Comparison of ENCODE assay signal across 25 mouse cellular contexts in the genomic region with DNA sequence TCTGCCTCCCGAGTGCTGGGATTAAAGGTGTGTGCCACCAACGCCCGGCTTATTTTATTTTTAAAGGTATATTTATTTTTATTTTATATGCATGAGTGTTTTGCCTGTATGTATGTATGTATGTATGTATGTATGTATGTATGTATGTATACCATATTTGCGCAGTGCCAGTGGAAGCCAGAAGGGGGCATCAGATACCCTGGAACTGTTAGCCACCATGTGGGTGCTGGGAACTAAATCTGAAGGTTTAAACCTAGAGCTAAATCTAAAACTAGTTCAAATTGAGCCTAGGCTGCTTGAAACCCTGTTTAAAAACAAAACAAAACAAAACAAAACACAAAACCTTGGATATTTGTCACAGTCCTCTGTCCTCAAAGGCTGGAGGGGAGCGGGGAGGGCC. TPM values are rescaled to one million over a fixed set of nuclear protein-coding genes. Genes with fewer than 3 reads are reported as not detected.
DNase-seq lines count a peak whose midpoint lies in the region; ATAC-seq and TF ChIP-seq lines count a peak whose summit lies in the region.
"Had no signal": no experiment of that assay in that cellular context is flagged by ENCODE, and none has a peak within 500 bp of the region (broad histone marks: within the 10 kb centered on the region; RNA-seq: fewer than 3 reads in every experiment).

No protein-coding gene starts in this region.

- TF ChIP-seq EP300 in lung, postnatal 0 days (IDR thresholded peaks at IDR 0.05) = no peak
- TF ChIP-seq EP300 in MEL (IDR thresholded peaks at IDR 0.05; ENCODE audit: low read depth in 1 of 2, low read length in 2 of 2) = no peak

- no peak overlapping the region for H3K4me2 ChIP-seq in hindbrain, postnatal 0 days (ENCODE audit: low read depth, low read length)
- H3K4me2 ChIP-seq in hindbrain, embryonic 13.5 days = no peak overlapping the region
- no peak overlapping the region for H3K4me2 ChIP-seq in lung, postnatal 0 days (replicated peaks; ENCODE audit: low read depth, low read length)
- H3K4me2 ChIP-seq: forebrain, embryonic 12.5 days; heart, embryonic 13.5 days; liver, embryonic 13.5 days had no signal

- no peak overlapping the region for H3K4me3 ChIP-seq in hindbrain, postnatal 0 days (ENCODE audit: low read length)
- no peak overlapping the region for H3K4me3 ChIP-seq in hindbrain, embryonic 13.5 days
- H3K4me3 ChIP-seq in lung, postnatal 0 days (ENCODE audit: low read depth, low read length) = no peak overlapping the region
- H3K4me3 ChIP-seq in MEL (ENCODE audit: control insufficient read depth in 1 of 2, insufficient read depth in 1 of 2, low read depth in 2 of 2, low read length in 2 of 2) = no peak overlapping the region
- H3K4me3 ChIP-seq: forebrain, embryonic 12.5 days; heart, embryonic 13.5 days; liver, embryonic 13.5 days; megakaryocyte, embryonic 14.5 days had no signal

- H3K9ac ChIP-seq in hindbrain, postnatal 0 days (replicated peaks; ENCODE audit: low read length) = no peak overlapping the region
- no peak overlapping the region for H3K9ac ChIP-seq in hindbrain, embryonic 13.5 days
- no peak overlapping the region for H3K9ac ChIP-seq in lung, postnatal 0 days (replicated peaks; ENCODE audit: low read depth)
- H3K9ac ChIP-seq in MEL (ENCODE audit: control insufficient read depth, low read depth, low read length, poor library complexity, severe bottlenecking) = no peak overlapping the region
- H3K9ac ChIP-seq: forebrain, embryonic 12.5 days; heart, embryonic 13.5 days; liver, embryonic 13.5 days had no signal

- no peak overlapping the region for H3K27ac ChIP-seq in hindbrain, postnatal 0 days
- no peak overlapping the region for H3K27ac ChIP-seq in hindbrain, embryonic 13.5 days
- H3K27ac ChIP-seq in lung, postnatal 0 days (ENCODE audit: low read length) = no peak overlapping the region
- H3K27ac ChIP-seq in MEL (ENCODE audit: control insufficient read depth, low read depth, low read length) = no peak overlapping the region
- H3K27ac ChIP-seq: forebrain, embryonic 12.5 days; heart, embryonic 13.5 days; liver, embryonic 13.5 days had no signal

- no peak for ATAC-seq in hindbrain, postnatal 0 days
- ATAC-seq in hindbrain, embryonic 13.5 days (ENCODE audit: low FRiP score) = no peak
- ATAC-seq in lung, postnatal 0 days = no peak

- no peak for DNase-seq in hindbrain, postnatal 0 days (ENCODE audit: low spot score)
- no peak for DNase-seq in lung, postnatal 0 days (ENCODE audit: low spot score)
- no peak for DNase-seq in lung, adult 18-20 months
- peak; percentile 62 for DNase-seq in MEL (ENCODE audit: low read depth, low spot score)
- DNase-seq in frontal cortex, postnatal 36 days (ENCODE audit: low spot score in 2 of 2) = no peak
- no peak for DNase-seq in spleen, postnatal 4 days (ENCODE audit: low spot score in 2 of 2)
- DNase-seq: cerebellum, adult 9-11 months; heart, postnatal 36 days; kidney, adult 2 months; kidney, postnatal 4 days; liver, embryonic 13.5 days; thymus, postnatal 36 days had no signal

- TF ChIP-seq RAD21 in MEL (IDR thresholded peaks at IDR 0.05; ENCODE audit: low read depth, low read length) = peak; percentile 54

- TF ChIP-seq POLR2A in MEL (IDR thresholded peaks at IDR 0.05; ENCODE audit: control insufficient read depth in 1 of 2, insufficient read depth in 1 of 2, low read depth in 1 of 2, low read length in 2 of 2, poor library complexity in 1 of 2) = no peak

- H3K9me3 ChIP-seq in hindbrain, postnatal 0 days (ENCODE audit: low read length) = no peaks in the 10 kb centered on the region
- H3K9me3 ChIP-seq in hindbrain, embryonic 13.5 days = no peaks in the 10 kb centered on the region
- no peaks in the 10 kb centered on the region for H3K9me3 ChIP-seq in lung, postnatal 0 days (ENCODE audit: low read length)
- no peaks in the 10 kb centered on the region for H3K9me3 ChIP-seq in MEL (replicated peaks; ENCODE audit: insufficient read depth, low read length)
- H3K9me3 ChIP-seq: forebrain, embryonic 12.5 days; liver, embryonic 13.5 days had no signal

- 0 out of 2 replicates have a peak, but pooled peaks cover 4% of the 10 kb centered on the region for H3K4me1 ChIP-seq in hindbrain, postnatal 0 days (ENCODE audit: insufficient read depth, low read length)
- peaks cover 25% of the 10 kb centered on the region for H3K4me1 ChIP-seq in hindbrain, embryonic 13.5 days (replicated peaks)
- 0 out of 2 replicates have a peak, but pooled peaks cover 5% of the 10 kb centered on the region for H3K4me1 ChIP-seq in lung, postnatal 0 days (ENCODE audit: insufficient read depth, low read depth, low read length)
- peaks cover under 1% of the 10 kb centered on the region in 2 experiments; a peak in 3 of 4 replicates for H3K4me1 ChIP-seq in MEL (ENCODE audit: control insufficient read depth in 1 of 2, insufficient read depth in 2 of 2, low read length in 2 of 2)

- 98% methylated on average over 5 of the region's 5 CpGs for WGBS in hindbrain, postnatal 0 days
- 97% methylated on average over 5 of the region's 5 CpGs for WGBS in hindbrain, embryonic 13.5 days
- WGBS in lung, postnatal 0 days = 97% methylated on average over 5 of the region's 5 CpGs

- peaks cover 4% of the 10 kb centered on the region; the same call in 1 of the 2 replicates for H3K27me3 ChIP-seq in hindbrain, postnatal 0 days (ENCODE audit: insufficient read depth, low read length)
- peaks cover 51% of the 10 kb centered on the region for H3K27me3 ChIP-seq in hindbrain, embryonic 13.5 days
- no peaks in the 10 kb centered on the region; the same call in 1 of the 2 replicates for H3K27me3 ChIP-seq in lung, postnatal 0 days (replicated peaks; ENCODE audit: insufficient read depth, low read length)
- H3K27me3 ChIP-seq in MEL (ENCODE audit: control insufficient read depth in 1 of 2, insufficient read depth in 2 of 2, low read length in 2 of 2) = no peaks in the 10 kb centered on the region

- no peaks in the 10 kb centered on the region for H3K79me2 ChIP-seq in MEL (ENCODE audit: control insufficient read depth, insufficient read depth, low read length, poor library complexity)

- H3K36me3 ChIP-seq in hindbrain, postnatal 0 days (ENCODE audit: insufficient read depth, low read length) = no peaks in the 10 kb centered on the region
- no peaks in the 10 kb centered on the region for H3K36me3 ChIP-seq in hindbrain, embryonic 13.5 days
- no peaks in the 10 kb centered on the region for H3K36me3 ChIP-seq in lung, postnatal 0 days (ENCODE audit: insufficient read depth, low read length)
- peaks cover 0 to 4% of the 10 kb centered on the region in 2 experiments; a peak in 2 of 4 replicates for H3K36me3 ChIP-seq in MEL (ENCODE audit: control insufficient read depth in 1 of 2, insufficient read depth in 2 of 2, low read length in 2 of 2)
- H3K36me3 ChIP-seq: forebrain, embryonic 12.5 days; heart, embryonic 13.5 days; liver, embryonic 13.5 days had no signal

- peak; percentile 15; the same call in 1 of the 2 replicates for TF ChIP-seq CTCF in hindbrain, postnatal 0 days (IDR thresholded peaks at IDR 0.05; ENCODE audit: low read depth)
- TF ChIP-seq CTCF in lung, postnatal 0 days (IDR thresholded peaks at IDR 0.05) = peak; percentile 19
- peak; percentile 33 to 54 (median 52); a peak in 5 of 6 replicates for TF ChIP-seq CTCF in MEL (IDR thresholded peaks at IDR 0.05 in 2 of 3, conservative IDR thresholded peaks at IDR 0.05 in 1 of 3; ENCODE audit: control insufficient read depth in 1 of 3, insufficient read depth in 1 of 3, low read depth in 2 of 3, low read length in 3 of 3, poor library complexity in 1 of 3, severe bottlenecking in 1 of 3)

RNA-seq across cellular contexts. Expression of a gene that starts 8.9 kb away (rescaled TPM):
- 8.7 and 10.6 TPM in 2 replicates for total RNA-seq in hindbrain, postnatal 0 days (2014; rRNA removed)
- polyA plus RNA-seq in hindbrain, postnatal 0 days (2015; fragmentation: Nextera tagmentation; extraction: Ambion mirVana) = 4.1 and 4.2 TPM in 2 replicates
- 0.55 and 0.71 TPM in 2 replicates for polyA plus RNA-seq in hindbrain, embryonic 13.5 days (2015; fragmentation: Nextera tagmentation; extraction: Ambion mirVana)
- polyA plus RNA-seq in lung, postnatal 0 days (2015; fragmentation: Nextera tagmentation; extraction: Ambion mirVana) = 0.42 and 0.62 TPM in 2 replicates
- not detected in 2 replicates for total RNA-seq in MEL (2012; rRNA removed)
- not detected for polyA plus RNA-seq in MEL (2012; ENCODE audit: insufficient read depth in 1 of 2, insufficient read length in 2 of 2, low read depth in 1 of 2, low replicate concordance in 2 of 2, missing spikeins in 1 of 2)
- total RNA-seq: granulocyte monocyte progenitor cell, adult 5-6 weeks had no signal

RNA-seq across cellular contexts. Expression of a gene that starts 9.0 kb away (rescaled TPM):
- not detected in 2 replicates for total RNA-seq in hindbrain, postnatal 0 days (2014; rRNA removed)
- 0.39 and 0.53 TPM in 2 replicates for polyA plus RNA-seq in hindbrain, postnatal 0 days (2015; fragmentation: Nextera tagmentation; extraction: Ambion mirVana)
- polyA plus RNA-seq in hindbrain, embryonic 13.5 days (2015; fragmentation: Nextera tagmentation; extraction: Ambion mirVana) = 0.28 TPM in 1 of 2 replicates, not detected in the other
- polyA plus RNA-seq in lung, postnatal 0 days (2015; fragmentation: Nextera tagmentation; extraction: Ambion mirVana) = not detected in 2 replicates
- total RNA-seq in MEL (2012; rRNA removed) = not detected in 2 replicates
- polyA plus RNA-seq in MEL (2012; ENCODE audit: insufficient read depth in 1 of 2, insufficient read length in 2 of 2, low read depth in 1 of 2, low replicate concordance in 2 of 2, missing spikeins in 1 of 2) = not detected
- total RNA-seq: adrenal gland, adult 18-20 months; adrenal gland, postnatal 4 days; gastrocnemius, adult 8-10 months; granulocyte monocyte progenitor cell, adult 5-6 weeks; heart, postnatal 36 days had no signal
- polyA plus RNA-seq: embryonic facial prominence, embryonic 11.5 days; forebrain, embryonic 12.5 days; heart, embryonic 13.5 days; kidney, adult 2 months; limb, embryonic 11.5 days; neural tube, embryonic 11.5 days had no signal

RNA-seq across cellular contexts. Expression of a gene that starts 18.7 kb away (rescaled TPM):
- total RNA-seq in hindbrain, postnatal 0 days (2014; rRNA removed) = not detected in 2 replicates
- polyA plus RNA-seq in hindbrain, postnatal 0 days (2015; fragmentation: Nextera tagmentation; extraction: Ambion mirVana) = not detected in 2 replicates
- not detected in 2 replicates for polyA plus RNA-seq in hindbrain, embryonic 13.5 days (2015; fragmentation: Nextera tagmentation; extraction: Ambion mirVana)
- polyA plus RNA-seq in lung, postnatal 0 days (2015; fragmentation: Nextera tagmentation; extraction: Ambion mirVana) = not detected in 2 replicates
- total RNA-seq in MEL (2012; rRNA removed) = not detected in 2 replicates
- polyA plus RNA-seq in MEL (2012; ENCODE audit: insufficient read depth in 1 of 2, insufficient read length in 2 of 2, low read depth in 1 of 2, low replicate concordance in 2 of 2, missing spikeins in 1 of 2) = not detected
- total RNA-seq: adrenal gland, adult 18-20 months; adrenal gland, postnatal 4 days; gastrocnemius, adult 8-10 months; granulocyte monocyte progenitor cell, adult 5-6 weeks; heart, postnatal 36 days; layer of hippocampus, postnatal 14 days had no signal
- polyA plus RNA-seq: cortical plate, adult 2 months; embryonic facial prominence, embryonic 11.5 days; forebrain, embryonic 12.5 days; heart, embryonic 13.5 days; kidney, adult 2 months; limb, embryonic 11.5 days; liver, embryonic 13.5 days; neural tube, embryonic 11.5 days had no signal

RNA-seq across cellular contexts. Expression of a gene that starts 30.1 kb away (rescaled TPM):
- 55.3 and 56.6 TPM in 2 replicates for total RNA-seq in hindbrain, postnatal 0 days (2014; rRNA removed)
- polyA plus RNA-seq in hindbrain, postnatal 0 days (2015; fragmentation: Nextera tagmentation; extraction: Ambion mirVana) = 19.1 and 20.9 TPM in 2 replicates
- polyA plus RNA-seq in hindbrain, embryonic 13.5 days (2015; fragmentation: Nextera tagmentation; extraction: Ambion mirVana) = 16.4 and 17.3 TPM in 2 replicates
- polyA plus RNA-seq in lung, postnatal 0 days (2015; fragmentation: Nextera tagmentation; extraction: Ambion mirVana) = 13.9 and 15.5 TPM in 2 replicates
- 199 and 278 TPM in 2 replicates for total RNA-seq in MEL (2012; rRNA removed)
- 100 to 1,000 TPM; 196 to 294 TPM for polyA plus RNA-seq in MEL (2012; ENCODE audit: insufficient read depth in 1 of 2, insufficient read length in 2 of 2, low read depth in 1 of 2, low replicate concordance in 2 of 2, missing spikeins in 1 of 2)

RNA-seq across cellular contexts. Expression of a gene that starts 32.0 kb away (rescaled TPM):
- 6.2 and 7.1 TPM in 2 replicates for total RNA-seq in hindbrain, postnatal 0 days (2014; rRNA removed)
- 2.4 and 2.9 TPM in 2 replicates for polyA plus RNA-seq in hindbrain, postnatal 0 days (2015; fragmentation: Nextera tagmentation; extraction: Ambion mirVana)
- 2.5 and 2.6 TPM in 2 replicates for polyA plus RNA-seq in hindbrain, embryonic 13.5 days (2015; fragmentation: Nextera tagmentation; extraction: Ambion mirVana)
- polyA plus RNA-seq in lung, postnatal 0 days (2015; fragmentation: Nextera tagmentation; extraction: Ambion mirVana) = 0.88 and 1.0 TPM in 2 replicates
- not detected in 2 replicates for total RNA-seq in MEL (2012; rRNA removed)
- under 1 TPM in 1 of 2 experiments, not detected in 1; 0.19 TPM for polyA plus RNA-seq in MEL (2012; ENCODE audit: insufficient read depth in 1 of 2, insufficient read length in 2 of 2, low read depth in 1 of 2, low replicate concordance in 2 of 2, missing spikeins in 1 of 2)
- total RNA-seq: granulocyte monocyte progenitor cell, adult 5-6 weeks had no signal
